Comparison of ENCODE assay signal across 8 mouse cellular contexts in the genomic region with DNA sequence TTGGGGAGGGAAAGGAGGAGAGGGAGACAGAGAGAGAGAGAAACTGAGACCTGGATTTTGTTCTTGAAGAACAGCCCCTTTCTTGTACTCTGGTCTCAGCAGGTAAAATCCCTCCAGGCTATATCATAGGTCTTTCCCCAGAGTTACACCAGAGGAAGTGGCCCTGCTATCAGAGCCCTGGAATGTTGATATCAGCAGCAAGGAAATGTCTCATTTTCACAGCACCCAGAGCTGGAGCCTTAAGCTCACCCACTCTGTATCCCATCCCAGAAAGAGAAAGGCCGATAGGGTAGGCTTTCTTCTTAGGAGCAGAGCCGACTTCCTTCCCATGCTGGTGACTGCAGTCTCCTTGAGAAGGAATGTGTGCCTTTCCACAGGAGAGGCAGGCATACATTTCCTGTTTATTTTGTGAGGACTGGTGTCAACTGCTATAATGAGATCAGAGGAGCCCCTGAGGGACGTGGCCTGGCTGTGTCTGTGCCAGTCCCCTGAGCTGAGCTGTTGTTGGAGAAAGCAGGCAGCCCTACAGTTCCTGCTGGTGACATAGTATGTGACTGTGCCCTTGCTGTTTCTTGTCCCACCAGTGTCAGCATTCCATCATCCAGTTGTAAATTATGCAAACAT.
DNase-seq lines count a peak whose midpoint lies in the region; ATAC-seq and TF ChIP-seq lines count a peak whose summit lies in the region.
"Had no signal": no experiment of that assay in that cellular context is flagged by ENCODE, and none has a peak within 500 bp of the region (broad histone marks: within the 10 kb centered on the region; RNA-seq: fewer than 3 reads in every experiment).

No protein-coding gene starts in this region.

- no peak for TF ChIP-seq CTCF in stomach, postnatal 0 days (IDR thresholded peaks at IDR 0.05; ENCODE audit: low read depth)

- no peak for TF ChIP-seq EP300 in stomach, postnatal 0 days (optimal IDR thresholded peaks at IDR 0.05)

- H3K9ac ChIP-seq in midbrain, embryonic 11.5 days (ENCODE audit: low read length), result no peak overlapping the region
- peak overlapping the region; percentile 20; the same call in 1 of the 2 replicates for H3K9ac ChIP-seq in hindbrain, embryonic 13.5 days
- no peak overlapping the region for H3K9ac ChIP-seq in liver, embryonic 12.5 days
- 0 out of 2 replicates have a peak overlapping the region, but pooled peaks have one; percentile 8 for H3K9ac ChIP-seq in stomach, postnatal 0 days (ENCODE audit: low read length)

- no peaks in the 10 kb centered on the region for H3K27me3 ChIP-seq in midbrain, embryonic 10.5 days (ENCODE audit: low read depth, poor library complexity, severe bottlenecking)
- H3K27me3 ChIP-seq in midbrain, embryonic 11.5 days (ENCODE audit: control insufficient read depth, insufficient read depth, low read length), result no peaks in the 10 kb centered on the region
- H3K27me3 ChIP-seq in hindbrain, embryonic 13.5 days, result no peaks in the 10 kb centered on the region
- no peaks in the 10 kb centered on the region for H3K27me3 ChIP-seq in liver, embryonic 12.5 days (replicated peaks)
- no peaks in the 10 kb centered on the region for H3K27me3 ChIP-seq in stomach, postnatal 0 days (ENCODE audit: control insufficient read depth, insufficient read depth, low read length)

- no peak for DNase-seq in midbrain, embryonic 10.5 days (ENCODE audit: low spot score)
- no peak for DNase-seq in midbrain, embryonic 11.5 days (ENCODE audit: low spot score, missing footprints)
- no peak for DNase-seq in stomach, postnatal 0 days (ENCODE audit: low spot score)
- no peak for DNase-seq in retina, embryonic 14.5 days (ENCODE audit: low spot score)
- DNase-seq in thymus, postnatal 10 days (ENCODE audit: low spot score in 2 of 2), result no peak
- DNase-seq: cerebellum, postnatal 36 days had no signal

- WGBS in midbrain, embryonic 10.5 days, result 51% methylated on average over 3 of the region's 3 CpGs
- 53% methylated on average over 3 of the region's 3 CpGs for WGBS in midbrain, embryonic 11.5 days
- WGBS in hindbrain, embryonic 13.5 days, result 41% methylated on average over 3 of the region's 3 CpGs
- WGBS in liver, embryonic 12.5 days (ENCODE audit: insufficient replicate concordance), result 42% methylated on average over 3 of the region's 3 CpGs
- WGBS in stomach, postnatal 0 days, result 32% methylated on average over 3 of the region's 3 CpGs

- ATAC-seq in midbrain, embryonic 11.5 days (ENCODE audit: low FRiP score), result no peak
- ATAC-seq in hindbrain, embryonic 13.5 days (ENCODE audit: low FRiP score), result no peak
- 0 out of 2 replicates have a peak, but pooled peaks have one; percentile 19 for ATAC-seq in liver, embryonic 12.5 days
- peak; percentile 45; the same call in 1 of the 2 replicates for ATAC-seq in stomach, postnatal 0 days (ENCODE audit: low FRiP score, low TSS enrichment)

- peaks cover 59% of the 10 kb centered on the region for H3K4me1 ChIP-seq in midbrain, embryonic 10.5 days
- peaks cover 44% of the 10 kb centered on the region for H3K4me1 ChIP-seq in midbrain, embryonic 11.5 days (ENCODE audit: control insufficient read depth, insufficient read depth, low read length)
- peaks cover 65% of the 10 kb centered on the region for H3K4me1 ChIP-seq in hindbrain, embryonic 13.5 days (replicated peaks)
- H3K4me1 ChIP-seq in liver, embryonic 12.5 days, result peaks cover 46% of the 10 kb centered on the region
- peaks cover 5% of the 10 kb centered on the region for H3K4me1 ChIP-seq in stomach, postnatal 0 days (replicated peaks; ENCODE audit: control insufficient read depth, insufficient read depth)

- H3K27ac ChIP-seq in midbrain, embryonic 10.5 days (replicated peaks), result peak overlapping the region; percentile 87
- no peak overlapping the region for H3K27ac ChIP-seq in midbrain, embryonic 11.5 days (ENCODE audit: low read depth, low read length)
- H3K27ac ChIP-seq in hindbrain, embryonic 13.5 days, result peak overlapping the region; percentile 92
- peak overlapping the region; percentile 43; the same call in 1 of the 2 replicates for H3K27ac ChIP-seq in liver, embryonic 12.5 days
- H3K27ac ChIP-seq in stomach, postnatal 0 days (replicated peaks), result peak overlapping the region; percentile 69; the same call in 1 of the 2 replicates

- H3K36me3 ChIP-seq in midbrain, embryonic 10.5 days, result peaks cover 6% of the 10 kb centered on the region; the same call in 1 of the 2 replicates
- H3K36me3 ChIP-seq in midbrain, embryonic 11.5 days (ENCODE audit: control insufficient read depth, insufficient read depth, low read length), result no peaks in the 10 kb centered on the region
- H3K36me3 ChIP-seq in hindbrain, embryonic 13.5 days, result no peaks in the 10 kb centered on the region
- H3K36me3 ChIP-seq in liver, embryonic 12.5 days, result no peaks in the 10 kb centered on the region
- H3K36me3 ChIP-seq in stomach, postnatal 0 days (ENCODE audit: control insufficient read depth, insufficient read depth, low read length), result no peaks in the 10 kb centered on the region

- H3K9me3 ChIP-seq in midbrain, embryonic 10.5 days (replicated peaks), result no peaks in the 10 kb centered on the region
- no peaks in the 10 kb centered on the region for H3K9me3 ChIP-seq in midbrain, embryonic 11.5 days (ENCODE audit: control insufficient read depth, low read length)
- H3K9me3 ChIP-seq in hindbrain, embryonic 13.5 days, result no peaks in the 10 kb centered on the region
- no peaks in the 10 kb centered on the region for H3K9me3 ChIP-seq in liver, embryonic 12.5 days (replicated peaks)
- no peaks in the 10 kb centered on the region for H3K9me3 ChIP-seq in stomach, postnatal 0 days (ENCODE audit: control insufficient read depth, low read length)

- no peak overlapping the region for H3K4me3 ChIP-seq in midbrain, embryonic 10.5 days
- no peak overlapping the region for H3K4me3 ChIP-seq in midbrain, embryonic 11.5 days (ENCODE audit: low read depth, low read length)
- no peak overlapping the region for H3K4me3 ChIP-seq in hindbrain, embryonic 13.5 days
- H3K4me3 ChIP-seq in liver, embryonic 12.5 days, result no peak overlapping the region
- H3K4me3 ChIP-seq in stomach, postnatal 0 days (ENCODE audit: low read depth, low read length), result no peak overlapping the region

- H3K4me2 ChIP-seq in midbrain, embryonic 11.5 days, result no peak overlapping the region
- no peak overlapping the region for H3K4me2 ChIP-seq in hindbrain, embryonic 13.5 days
- no peak overlapping the region for H3K4me2 ChIP-seq in liver, embryonic 12.5 days
- no peak overlapping the region for H3K4me2 ChIP-seq in stomach, postnatal 0 days (replicated peaks; ENCODE audit: low read depth)

Comparison
In these comparisons a context has a peak if more than half of its experiments do, and no peak if none do; other contexts are left out.
1. ATAC-seq: peak in liver, embryonic 12.5 days (single experiment) and stomach, postnatal 0 days (single experiment); none in midbrain, embryonic 11.5 days (single experiment) and hindbrain, embryonic 13.5 days (single experiment).
2. H3K9ac ChIP-seq: peak in hindbrain, embryonic 13.5 days (single experiment) and stomach, postnatal 0 days (single experiment); none in midbrain, embryonic 11.5 days (single experiment) and liver, embryonic 12.5 days (single experiment).